Mouse (Mus musculus) midbrain, embryonic 12.5 days (tissue): ENCODE data around the gene Map6d1. TPM values are rescaled to one million over a fixed set of nuclear protein-coding genes. Genes with fewer than 3 reads are reported as not detected.

Source experiments
- ATAC-seq: fragments of 200-750 bp; cut with Nextera tagmentation; 2 replicates; pipeline ENCODE4 v1.8.0; 2017; ENCODE audit warnings: low read depth, moderate TSS enrichment, moderate library complexity; ENCODE audit not compliant: low FRiP score
- H3K27ac ChIP-seq: fragments of 300-500 bp; sonication (generic); replicated peaks from 2 replicates; pipeline ENCODE4 v1.5.1; 2016; ENCODE audit warnings: mild to moderate bottlenecking
- H3K27me3 ChIP-seq: fragments of 300-500 bp; sonication (generic); 2 replicates; pipeline ENCODE4 v1.6.1; 2016; ENCODE audit warnings: mild to moderate bottlenecking
- H3K36me3 ChIP-seq: fragments of 300-500 bp; sonication (generic); 2 replicates; pipeline ENCODE4 v1.6.1; 2016
- H3K4me1 ChIP-seq: fragments of 300-500 bp; sonication (generic); 2 replicates; pipeline ENCODE4 v1.6.1; 2016
- H3K4me2 ChIP-seq: fragments of 300-500 bp; sonication (generic); replicated peaks from 2 replicates; pipeline ENCODE4 v1.6.1; 2016; ENCODE audit warnings: mild to moderate bottlenecking, moderate library complexity
- H3K4me3 ChIP-seq: fragments of 300-500 bp; sonication (generic); 2 replicates; pipeline ENCODE4 v1.5.1; 2016; ENCODE audit warnings: mild to moderate bottlenecking
- H3K9ac ChIP-seq: fragments of 300-500 bp; sonication (generic); replicated peaks from 2 replicates; pipeline ENCODE4 v1.6.1; 2016; ENCODE audit warnings: mild to moderate bottlenecking, moderate library complexity
- H3K9me3 ChIP-seq: fragments of 300-500 bp; sonication (generic); 2 replicates; pipeline ENCODE4 v1.6.1; 2016; ENCODE audit warnings: mild to moderate bottlenecking
- WGBS: fragments of 180-500 bp; shearing (Covaris S2); methylation state at CpG from one replicate; pipeline ENCODE4 v1.1.7; 2016; 5-methylcytosine and 5-hydroxymethylcytosine counted together
- polyA plus RNA-seq: library from polyadenylated mRNA; unstranded; fragments of >200 nt; fragmentation: Nextera tagmentation; extraction: Ambion mirVana; gene quantifications from 2 replicates; pipeline ENCODE4 v1.2.1, GENCODE M21; 2016

Map6d1 gene
- polyA plus RNA-seq, 1 experiment from 2014 or later, result 1.3 TPM

GRCm38 (mm10) chr16:20228167-20228566 lies 13.0 kb downstream of the Map6d1 start:
- no peak overlapping the region for H3K4me2 ChIP-seq
- H3K4me3 ChIP-seq, result no peak overlapping the region
- no peaks in the 10 kb centered on the region for H3K9me3 ChIP-seq
- ATAC-seq, result no peak
- peaks cover 71% of the 10 kb centered on the region for H3K36me3 ChIP-seq
- no peaks in the 10 kb centered on the region for H3K4me1 ChIP-seq
- H3K27me3 ChIP-seq, result no peaks in the 10 kb centered on the region
- H3K27ac ChIP-seq, result no peak overlapping the region
- no peak overlapping the region for H3K9ac ChIP-seq
- 97% methylated on average over 5 of the region's 5 CpGs for WGBS

- no peak for ATAC-seq
- Histone ChIP-seq H3K4me1 (no peaks in the 10 kb centered on the region), H3K4me2 (no peak overlapping the region), H3K9ac (no peak overlapping the region), H3K4me3 (no peak overlapping the region), H3K36me3 (peaks cover 77% of the 10 kb centered on the region), H3K27ac (no peak overlapping the region), H3K9me3 (no peaks in the 10 kb centered on the region), H3K27me3 (no peaks in the 10 kb centered on the region)
- WGBS, result 90% methylated on average over 6 of the region's 6 CpGs
These were observed 13.7 kb downstream of the Map6d1 start for GRCm38 (mm10) chr16:20227504-20227903.

- Histone ChIP-seq H3K27ac (no peak overlapping the region), H3K36me3 (peaks cover 81% of the 10 kb centered on the region), H3K4me3 (no peak overlapping the region), H3K9me3 (no peaks in the 10 kb centered on the region), H3K9ac (no peak overlapping the region), H3K27me3 (no peaks in the 10 kb centered on the region), H3K4me2 (no peak overlapping the region), H3K4me1 (no peaks in the 10 kb centered on the region)
- 93% methylated on average over 4 of the region's 4 CpGs for WGBS
- ATAC-seq, result no peak
These were observed 14.5 kb downstream of the Map6d1 start for GRCm38 (mm10) chr16:20226676-20227075.

GRCm38 (mm10) chr16:20222726-20223125 lies 18.4 kb downstream of the Map6d1 start:
- Histone ChIP-seq H3K4me1 (no peaks in the 10 kb centered on the region), H3K27ac (no peak overlapping the region), H3K9ac (no peak overlapping the region), H3K4me2 (no peak overlapping the region), H3K36me3 (peaks cover 81% of the 10 kb centered on the region), H3K27me3 (no peaks in the 10 kb centered on the region), H3K9me3 (no peaks in the 10 kb centered on the region), H3K4me3 (no peak overlapping the region)
- no peak for ATAC-seq
- 98% methylated on average over 6 of the region's 6 CpGs for WGBS

- Histone ChIP-seq H3K27ac (no peak overlapping the region), H3K9me3 (no peaks in the 10 kb centered on the region), H3K36me3 (peaks cover 88% of the 10 kb centered on the region), H3K4me2 (no peak overlapping the region), H3K4me3 (no peak overlapping the region), H3K4me1 (no peaks in the 10 kb centered on the region), H3K9ac (no peak overlapping the region), H3K27me3 (no peaks in the 10 kb centered on the region)
- ATAC-seq, result 0 out of 2 replicates have a peak, but pooled peaks have one; percentile 44
- WGBS, result 91% methylated on average over 3 of the region's 3 CpGs
These were observed 27.4 kb downstream of the Map6d1 start for GRCm38 (mm10) chr16:20213591-20214226.

- no peaks in the 10 kb centered on the region for H3K4me1 ChIP-seq
- H3K9me3 ChIP-seq, result no peaks in the 10 kb centered on the region
- no peak overlapping the region for H3K9ac ChIP-seq
- H3K4me2 ChIP-seq, result no peak overlapping the region
- no peak overlapping the region for H3K4me3 ChIP-seq
- WGBS, result 91% methylated on average over 5 of the region's 5 CpGs
- no peaks in the 10 kb centered on the region for H3K27me3 ChIP-seq
- no peak overlapping the region for H3K27ac ChIP-seq
- peaks cover 81% of the 10 kb centered on the region for H3K36me3 ChIP-seq
- no peak for ATAC-seq
These were observed 41.5 kb downstream of the Map6d1 start for GRCm38 (mm10) chr16:20199501-20200201.

DNA sequence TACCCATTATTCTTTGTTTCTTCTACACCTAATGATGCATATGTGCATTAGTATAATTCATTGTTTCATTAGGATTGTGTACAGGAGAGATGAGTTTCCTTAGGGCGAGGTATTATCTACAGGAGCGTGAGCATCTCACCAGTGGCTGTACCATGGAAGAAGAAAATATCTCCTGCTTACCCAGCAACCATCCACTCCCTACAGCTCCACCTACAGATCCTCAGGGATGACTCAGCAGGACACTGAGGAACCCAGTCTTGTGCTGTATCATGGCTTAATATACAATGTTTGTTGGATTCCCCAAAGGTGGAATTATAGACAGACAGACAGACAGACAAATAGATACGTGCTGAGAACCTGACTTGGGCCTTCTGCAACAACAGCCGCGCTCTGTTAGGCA lies 44.2 kb downstream of the Map6d1 start:
- Histone ChIP-seq H3K4me3 (no peak overlapping the region), H3K4me1 (no peaks in the 10 kb centered on the region), H3K36me3 (peaks cover 85% of the 10 kb centered on the region), H3K4me2 (no peak overlapping the region), H3K27ac (no peak overlapping the region), H3K9ac (no peak overlapping the region), H3K27me3 (no peaks in the 10 kb centered on the region), H3K9me3 (no peaks in the 10 kb centered on the region)
- no peak for ATAC-seq
- 95% methylated on average over 5 of the region's 5 CpGs for WGBS

DNA sequence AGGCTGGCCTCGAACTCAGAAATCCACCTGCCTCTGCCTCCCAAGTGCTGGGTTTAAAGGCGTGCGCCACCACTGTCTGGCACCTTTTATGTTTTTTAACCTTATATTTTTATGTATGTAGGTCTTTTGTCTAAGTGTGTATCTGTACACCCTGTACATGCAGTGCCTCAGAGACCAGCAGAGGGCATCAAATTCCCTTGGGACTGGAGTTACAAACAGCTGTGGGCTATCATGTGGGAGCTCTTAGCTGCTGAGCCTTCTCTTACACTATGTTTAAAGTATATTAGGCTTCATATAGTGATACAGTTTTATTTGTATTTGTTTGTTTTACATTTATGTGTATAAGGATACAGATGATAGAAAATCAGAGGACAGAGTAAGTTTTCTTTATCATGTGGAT lies 45.6 kb downstream of the Map6d1 start:
- ATAC-seq, result no peak
- no peak overlapping the region for H3K4me2 ChIP-seq
- peaks cover 78% of the 10 kb centered on the region for H3K36me3 ChIP-seq
- H3K4me3 ChIP-seq, result no peak overlapping the region
- WGBS, result 94% methylated on average over 3 of the region's 3 CpGs
- H3K27me3 ChIP-seq, result no peaks in the 10 kb centered on the region
- no peak overlapping the region for H3K9ac ChIP-seq
- H3K9me3 ChIP-seq, result no peaks in the 10 kb centered on the region
- no peak overlapping the region for H3K27ac ChIP-seq
- H3K4me1 ChIP-seq, result no peaks in the 10 kb centered on the region

DNA sequence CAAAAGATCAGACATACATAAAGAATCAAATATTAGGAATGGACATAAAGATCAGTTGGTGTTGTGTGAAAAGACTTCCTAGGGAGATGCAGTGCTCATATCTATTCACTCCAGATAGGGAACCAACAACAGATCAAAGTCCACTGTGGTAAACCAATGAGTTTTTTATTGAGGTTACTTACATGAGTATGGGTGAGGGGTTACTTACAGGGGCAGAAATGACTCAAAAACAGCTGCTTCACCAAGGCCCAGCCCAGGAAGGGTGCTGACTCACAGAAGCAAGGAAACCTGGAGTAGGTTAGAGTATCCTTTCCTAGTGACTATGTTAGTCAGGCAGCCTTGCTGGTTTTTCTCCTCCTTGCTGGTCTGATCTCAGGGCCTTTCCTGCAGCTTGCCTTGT lies 49.1 kb downstream of the Map6d1 start:
- no peaks in the 10 kb centered on the region for H3K27me3 ChIP-seq
- no peak overlapping the region for H3K4me2 ChIP-seq
- ATAC-seq, result no peak
- H3K4me3 ChIP-seq, result no peak overlapping the region
- H3K4me1 ChIP-seq, result no peaks in the 10 kb centered on the region
- H3K27ac ChIP-seq, result no peak overlapping the region
- H3K9ac ChIP-seq, result no peak overlapping the region
- H3K36me3 ChIP-seq, result peaks cover 82% of the 10 kb centered on the region
- no peaks in the 10 kb centered on the region for H3K9me3 ChIP-seq

- Histone ChIP-seq H3K4me3 (no peak overlapping the region), H3K9ac (no peak overlapping the region), H3K36me3 (peaks cover 82% of the 10 kb centered on the region), H3K4me2 (no peak overlapping the region), H3K4me1 (no peaks in the 10 kb centered on the region), H3K27ac (no peak overlapping the region), H3K9me3 (no peaks in the 10 kb centered on the region), H3K27me3 (no peaks in the 10 kb centered on the region)
- 95% methylated on average over 3 of the region's 3 CpGs for WGBS
- no peak for ATAC-seq
These were observed 49.8 kb downstream of the Map6d1 start for GRCm38 (mm10) chr16:20191161-20191882.

DNA sequence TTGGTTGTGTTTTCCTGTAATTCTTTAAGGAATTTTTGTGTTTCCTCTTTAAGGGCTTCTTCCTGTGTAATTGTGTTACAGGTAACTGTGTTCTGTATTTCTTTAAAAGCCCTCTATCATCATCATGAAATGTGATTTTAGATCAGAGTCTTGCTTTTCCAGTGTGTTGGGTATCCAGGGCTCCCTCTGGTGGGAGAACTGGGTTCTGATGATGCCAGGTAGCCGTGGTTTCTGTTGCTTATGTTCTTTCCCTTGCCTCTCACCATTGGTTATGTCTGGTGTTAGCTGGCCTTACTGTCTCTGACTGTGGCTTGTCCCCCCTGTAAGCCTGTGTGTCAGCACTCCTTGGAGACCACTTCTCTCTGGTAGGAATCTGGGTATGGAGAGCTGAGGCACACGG lies 55.8 kb downstream of the Map6d1 start:
- Histone ChIP-seq H3K36me3 (peaks cover 71% of the 10 kb centered on the region), H3K9ac (no peak overlapping the region), H3K9me3 (no peaks in the 10 kb centered on the region), H3K4me3 (no peak overlapping the region), H3K4me1 (no peaks in the 10 kb centered on the region), H3K27me3 (no peaks in the 10 kb centered on the region), H3K27ac (no peak overlapping the region), H3K4me2 (no peak overlapping the region)
- WGBS, result 64% methylated on average over 2 of the region's 2 CpGs
- no peak for ATAC-seq
